Mouse (Mus musculus): ENCODE data around the gene Sbf1.

Sbf1 gene

DNA sequence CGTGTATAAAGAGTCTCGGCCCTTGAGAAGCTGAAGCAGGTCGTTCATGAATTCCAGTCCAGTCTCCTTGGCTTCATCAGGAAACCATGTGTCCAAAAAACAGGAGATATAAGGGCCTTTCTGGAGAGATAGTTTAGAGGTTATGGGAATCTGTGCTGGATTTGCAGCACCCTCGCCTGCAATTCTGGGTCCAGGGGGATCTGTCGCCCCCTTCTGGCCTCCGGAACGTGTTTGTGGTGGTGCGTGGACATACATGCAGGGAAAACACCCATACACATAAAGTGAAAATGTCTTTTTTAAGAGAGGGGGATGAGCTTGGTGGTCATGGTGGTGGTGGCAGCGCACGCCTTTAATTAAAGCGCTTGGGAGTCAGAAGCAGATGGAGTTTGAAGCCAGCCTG is 1.0 kb upstream of the Sbf1 start:
- peak in 1 of 2 experiments; percentile 25 for DNase-seq

DNA sequence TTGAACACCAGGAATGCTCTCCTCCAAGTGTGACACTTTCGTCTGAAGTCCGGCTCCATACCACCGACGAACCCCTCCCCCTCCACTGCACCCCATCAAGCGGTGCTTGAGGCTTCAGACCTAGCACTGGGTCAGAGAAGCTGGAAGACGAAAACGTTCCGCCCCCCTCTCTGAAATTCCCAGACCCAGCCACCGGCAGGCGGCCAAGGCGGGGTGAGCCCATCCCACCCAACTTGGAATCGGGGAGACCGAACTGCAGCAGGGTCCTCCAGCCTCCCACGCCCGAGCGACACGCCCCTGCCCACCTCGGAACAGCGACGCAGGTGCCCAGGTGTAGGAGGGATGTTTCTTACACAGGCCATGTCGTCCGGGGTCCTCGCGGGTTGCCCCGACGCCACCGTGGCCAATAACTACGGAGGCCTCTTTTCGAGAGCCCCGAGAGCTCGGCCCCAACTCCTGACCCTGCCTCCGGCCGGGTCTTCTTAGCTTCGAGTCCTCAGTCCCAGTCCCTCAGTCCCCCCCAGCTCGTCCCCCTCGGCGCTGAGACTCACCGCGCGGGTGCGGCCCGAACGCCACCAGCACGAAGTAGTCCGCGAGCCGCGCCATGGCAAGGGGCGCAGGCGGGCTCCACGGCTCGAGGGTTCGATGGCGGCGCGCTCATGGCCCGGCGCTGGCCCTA is 461 bp downstream of the Sbf1 start:
- peak in 1 of 2 experiments; percentile 30 for DNase-seq

- DNase-seq = no peak
Measured at GRCm38 (mm10) chr15:89314107-89314506, 1.0 kb downstream of the Sbf1 start.

GRCm38 (mm10) chr15:89313359-89313758 is 1.8 kb downstream of the Sbf1 start:
- no peak for DNase-seq

GRCm38 (mm10) chr15:89309962-89310498 is 5.1 kb downstream of the Sbf1 start:
- no peak for DNase-seq

DNA sequence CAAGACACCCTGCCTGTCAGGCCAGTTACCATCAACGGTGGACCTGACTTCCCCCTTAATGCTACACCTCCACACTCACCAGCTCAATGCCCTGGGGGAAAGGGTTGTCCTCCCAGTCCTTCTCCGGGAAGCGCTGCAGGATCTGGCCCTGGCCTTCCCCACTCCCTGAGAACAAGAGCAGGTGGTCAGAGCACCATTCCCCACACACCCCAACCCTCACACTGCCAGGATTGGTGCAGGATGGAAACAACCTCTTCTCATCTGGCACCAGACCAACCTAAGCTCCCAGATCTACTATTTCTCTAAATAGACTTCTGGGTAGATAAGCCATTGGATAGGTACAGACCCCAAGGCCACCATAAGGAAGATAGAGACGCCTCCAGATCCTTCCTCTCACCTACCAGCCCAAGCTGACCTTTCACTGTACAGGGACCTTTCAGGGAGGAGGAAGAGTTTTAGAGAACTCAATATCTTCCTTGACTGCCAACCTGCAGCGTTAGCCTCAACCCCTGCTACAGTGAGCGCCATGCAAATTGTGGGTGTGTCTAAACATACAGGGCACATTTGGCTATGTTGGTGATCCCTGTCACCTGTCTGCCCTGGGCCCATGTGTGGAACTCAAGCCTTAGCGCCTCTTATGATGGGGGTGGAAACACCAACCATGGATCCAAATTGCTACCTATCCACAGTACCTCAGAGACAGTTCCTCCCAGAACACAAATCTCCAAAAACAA is 6.5 kb downstream of the Sbf1 start:
- DNase-seq = no peak

DNA sequence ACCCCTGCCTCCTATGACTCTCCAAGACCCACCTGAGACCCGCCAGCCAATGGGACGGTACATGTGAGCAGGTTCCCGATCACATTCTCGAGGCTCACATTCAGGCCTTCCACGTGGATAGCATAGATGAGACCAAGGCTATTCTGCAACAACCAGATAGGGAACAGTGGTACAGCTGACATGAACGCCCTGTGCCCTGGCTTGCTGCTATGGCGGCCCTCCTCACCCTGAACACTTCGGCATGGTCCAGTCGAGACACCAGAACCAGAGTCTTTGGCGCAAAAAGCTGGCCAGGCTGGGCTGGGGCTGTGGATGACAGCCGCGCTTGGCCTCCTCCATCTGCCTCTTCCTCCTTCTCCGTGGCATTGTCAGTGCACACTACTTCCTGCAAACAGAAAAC is 7.7 kb downstream of the Sbf1 start:
- DNase-seq = no peak

GRCm38 (mm10) chr15:89305966-89306365 is 9.1 kb downstream of the Sbf1 start:
- no peak for DNase-seq

- peak; percentile 19 to 23 for DNase-seq
Measured at GRCm38 (mm10) chr15:89300600-89300999, 14.5 kb downstream of the Sbf1 start.

DNA sequence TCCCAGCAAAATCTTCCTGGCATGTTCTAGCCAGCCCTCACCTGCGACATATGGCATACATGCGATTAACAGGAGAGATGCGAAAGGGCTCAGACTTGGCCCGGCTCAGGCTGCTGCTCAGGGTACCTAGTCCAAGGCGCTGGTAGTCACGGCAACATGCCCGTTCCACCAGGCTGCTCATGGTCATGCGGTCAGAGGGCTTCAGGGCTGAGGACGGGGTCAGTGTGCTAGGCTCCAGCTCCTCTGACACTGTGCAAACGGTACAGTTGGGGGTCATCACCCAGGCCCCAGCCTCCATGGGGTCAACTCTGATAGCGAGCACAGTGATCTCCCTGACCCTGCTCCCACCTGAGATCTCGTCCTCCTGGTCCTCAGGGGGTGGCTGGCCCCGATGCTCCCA is 14.9 kb downstream of the Sbf1 start:
- DNase-seq = peak; percentile 51 to 54

DNA sequence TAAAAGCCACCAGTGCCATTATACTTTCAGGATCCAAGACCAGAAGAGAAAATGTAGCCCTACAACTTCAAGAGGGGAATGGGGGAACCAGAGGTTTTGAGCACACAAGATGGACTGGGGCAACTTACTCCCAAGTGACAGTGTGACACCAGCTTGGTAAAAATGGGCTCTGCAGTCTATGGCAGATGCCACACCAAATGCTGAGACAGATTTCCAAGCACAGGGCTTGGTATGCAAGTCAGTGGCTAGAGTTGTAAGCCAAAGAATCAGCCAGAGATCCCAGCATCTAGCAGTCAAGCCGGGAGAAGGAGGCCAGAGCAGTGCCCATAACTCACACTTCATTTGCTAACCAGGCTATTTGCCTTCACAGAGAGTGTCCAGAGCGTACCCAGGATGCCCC is 17.4 kb downstream of the Sbf1 start:
- no peak for DNase-seq

GRCm38 (mm10) chr15:89296465-89296864 is 18.6 kb downstream of the Sbf1 start:
- no peak for DNase-seq

DNA sequence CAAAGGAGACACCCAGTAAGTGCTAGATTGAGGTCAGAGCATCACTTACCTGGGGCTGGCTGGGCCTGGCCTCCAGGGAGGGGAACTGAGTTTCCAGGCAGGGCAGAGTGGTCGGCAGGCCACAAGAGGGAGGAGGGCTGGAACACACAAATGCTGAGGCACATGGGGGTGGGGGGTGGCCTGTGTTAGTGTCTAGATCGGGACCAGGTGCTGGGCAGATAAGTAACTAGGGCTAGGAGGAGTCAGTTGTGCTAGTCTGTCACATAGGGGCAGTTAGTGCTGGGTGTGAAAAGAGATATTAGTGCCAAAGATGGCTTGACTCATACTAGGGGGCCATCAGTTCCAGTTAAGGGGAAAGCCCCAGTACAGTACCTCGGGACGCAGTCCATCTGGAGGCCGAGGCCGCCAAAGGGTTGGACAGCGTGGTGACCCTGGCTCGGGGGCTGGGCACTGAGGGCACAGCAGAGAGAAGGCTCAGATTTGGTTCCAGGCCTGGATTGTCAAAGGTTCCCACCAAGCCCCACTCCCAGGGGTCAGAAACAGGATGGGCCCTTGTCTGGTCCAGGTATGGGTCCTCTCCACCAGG is 19.4 kb downstream of the Sbf1 start:
- no peak for DNase-seq

- DNase-seq = no peak
Measured at GRCm38 (mm10) chr15:89293778-89294177, 21.3 kb downstream of the Sbf1 start.

GRCm38 (mm10) chr15:89292795-89293194 is 22.3 kb downstream of the Sbf1 start:
- DNase-seq = no peak

DNA sequence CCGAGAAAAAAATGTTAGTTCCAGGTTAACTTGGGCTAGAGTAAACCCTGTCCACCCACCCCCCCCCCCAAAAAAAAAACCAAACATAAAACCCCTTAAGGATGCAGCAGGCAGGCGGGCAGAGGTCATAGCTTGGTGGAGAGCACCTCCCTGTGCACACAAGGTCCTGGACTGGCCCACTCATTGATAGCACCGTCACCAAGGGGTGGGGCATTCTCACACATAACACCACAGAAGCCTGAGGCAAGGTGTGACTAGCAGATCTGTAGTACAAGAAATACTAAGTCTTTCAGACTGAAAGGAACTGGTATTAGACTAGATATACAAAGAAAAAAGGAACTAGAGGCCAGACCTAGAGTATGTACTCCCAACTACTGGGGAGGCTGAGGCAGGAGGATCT is 23.6 kb downstream of the Sbf1 start:
- no peak for DNase-seq

GRCm38 (mm10) chr15:89289455-89289854 is 25.7 kb downstream of the Sbf1 start:
- no peak for DNase-seq

- no peak for DNase-seq
Measured at GRCm38 (mm10) chr15:89288227-89288767, 26.8 kb downstream of the Sbf1 start.

DNA sequence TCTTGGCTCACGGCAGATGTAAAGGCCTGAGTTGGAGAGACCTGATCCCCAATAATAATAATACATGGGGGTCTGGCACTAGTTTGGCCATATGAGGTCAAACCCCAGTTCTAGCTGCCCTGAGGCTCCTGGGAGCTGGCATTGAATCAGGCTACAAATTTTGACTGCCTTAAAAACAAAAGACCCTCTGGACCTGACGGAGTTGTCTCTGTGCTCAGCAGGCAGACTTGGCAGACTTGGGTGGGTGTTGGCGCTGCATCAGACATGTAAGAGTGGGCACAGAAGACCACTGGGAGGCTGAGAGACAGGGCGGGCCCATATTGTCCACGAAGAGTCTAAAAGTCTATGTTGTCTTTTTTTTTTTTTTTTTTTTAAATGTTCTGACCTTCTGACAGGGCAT is 28.5 kb downstream of the Sbf1 start:
- DNase-seq = no peak

- no peak for DNase-seq
Measured at GRCm38 (mm10) chr15:89286114-89286513, 29.0 kb downstream of the Sbf1 start.

GRCm38 (mm10) chr15:89285478-89285877 is 29.6 kb downstream of the Sbf1 start:
- no peak for DNase-seq

GRCm38 (mm10) chr15:89285004-89285403 is 30.1 kb downstream of the Sbf1 start:
- peak in 1 of 2 experiments; percentile 14 for DNase-seq

- no peak for DNase-seq
Measured at GRCm38 (mm10) chr15:89284094-89284493, 31.0 kb downstream of the Sbf1 start.

GRCm38 (mm10) chr15:89282546-89282945 is 32.6 kb downstream of the Sbf1 start:
- DNase-seq = no peak

Measured in kidney, adult 8-10 months (tissue).